Mouse (Mus musculus): ENCODE measurements around the gene Gm13288. TPM values are rescaled to one million over a fixed set of nuclear protein-coding genes. Genes with fewer than 3 reads are reported as not detected.

Gene Gm13288
- polyA plus RNA-seq, 1 experiment from 2014 or later = 0.08 TPM

- Histone ChIP-seq H3K27me3 (ENCODE audit: control insufficient read depth, insufficient read depth, low read length) (no peaks in the 10 kb centered on the region), H3K4me1 (ENCODE audit: control insufficient read depth, insufficient read depth, low read length) (no peaks in the 10 kb centered on the region), H3K27ac (replicated peaks; ENCODE audit: low read depth, low read length) (no peak overlapping the region), H3K4me2 (ENCODE audit: low read length) (no peak overlapping the region), H3K4me3 (replicated peaks; ENCODE audit: low read depth, low read length) (no peak overlapping the region), H3K9ac (replicated peaks; ENCODE audit: low read length) (no peak overlapping the region), H3K36me3 (ENCODE audit: control insufficient read depth, insufficient read depth, low read length) (no peaks in the 10 kb centered on the region), H3K9me3 (ENCODE audit: control insufficient read depth, low read length) (no peaks in the 10 kb centered on the region)
- DNase-seq (no peak), ATAC-seq (ENCODE audit: low FRiP score, low TSS enrichment) (no peak)
- WGBS = 14% methylated on average over 4 of the region's 4 CpGs
Measured at GRCm38 (mm10) chr4:88851026-88851763, 45.9 kb downstream of the Gm13288 start.

Other genes with a start within 250 kb of the Gm13288 start
- not detected in 2 replicates for gene Ifna15, start 247.3 kb upstream of the Gm13288 start, polyA plus RNA-seq (2014; fragmentation: Nextera tagmentation; extraction: Ambion mirVana)
- gene Ifna14, start 233.7 kb upstream of the Gm13288 start, polyA plus RNA-seq (2014; fragmentation: Nextera tagmentation; extraction: Ambion mirVana) = not detected in 2 replicates
- not detected in 2 replicates for gene Ifna9, start 213.1 kb upstream of the Gm13288 start, polyA plus RNA-seq (2014; fragmentation: Nextera tagmentation; extraction: Ambion mirVana)
- gene Ifna12, start 202.2 kb upstream of the Gm13288 start, polyA plus RNA-seq (2014; fragmentation: Nextera tagmentation; extraction: Ambion mirVana) = not detected in 2 replicates
- not detected in 2 replicates for gene C87499, start 171.1 kb upstream of the Gm13288 start, polyA plus RNA-seq (2014; fragmentation: Nextera tagmentation; extraction: Ambion mirVana)
- gene Ifna13, start 161.1 kb upstream of the Gm13288 start, polyA plus RNA-seq (2014; fragmentation: Nextera tagmentation; extraction: Ambion mirVana) = not detected in 2 replicates
- gene Ifna16, start 128.6 kb upstream of the Gm13288 start, polyA plus RNA-seq (2014; fragmentation: Nextera tagmentation; extraction: Ambion mirVana) = not detected in 2 replicates
- not detected in 2 replicates for gene Ifna2, start 121.6 kb upstream of the Gm13288 start, polyA plus RNA-seq (2014; fragmentation: Nextera tagmentation; extraction: Ambion mirVana)
- not detected in 2 replicates for gene Ifnab, start 114.2 kb upstream of the Gm13288 start, polyA plus RNA-seq (2014; fragmentation: Nextera tagmentation; extraction: Ambion mirVana)
- 1.8 and 2.2 TPM in 2 replicates for gene Gm26566, start 83.7 kb upstream of the Gm13288 start, polyA plus RNA-seq (2014; fragmentation: Nextera tagmentation; extraction: Ambion mirVana)
- gene Klhl9, start 83.1 kb upstream of the Gm13288 start, polyA plus RNA-seq (2014; fragmentation: Nextera tagmentation; extraction: Ambion mirVana) = 137 and 177 TPM in 2 replicates
- gene Gm13271, start 50.7 kb upstream of the Gm13288 start, polyA plus RNA-seq (2014; fragmentation: Nextera tagmentation; extraction: Ambion mirVana) = not detected in 2 replicates
- gene Gm13283, start 45.4 kb upstream of the Gm13288 start, polyA plus RNA-seq (2014; fragmentation: Nextera tagmentation; extraction: Ambion mirVana) = not detected in 2 replicates
- gene Gm13290, start 31.7 kb upstream of the Gm13288 start, polyA plus RNA-seq (2014; fragmentation: Nextera tagmentation; extraction: Ambion mirVana) = not detected in 2 replicates
- not detected in 2 replicates for gene Gm13289, start 28.6 kb upstream of the Gm13288 start, polyA plus RNA-seq (2014; fragmentation: Nextera tagmentation; extraction: Ambion mirVana)
- gene Gm13272, start 25.7 kb upstream of the Gm13288 start, polyA plus RNA-seq (2014; fragmentation: Nextera tagmentation; extraction: Ambion mirVana) = not detected in 2 replicates
- not detected in 2 replicates for gene Ifnz, start 23.4 kb upstream of the Gm13288 start, polyA plus RNA-seq (2014; fragmentation: Nextera tagmentation; extraction: Ambion mirVana)
- gene Gm13276, start 19.8 kb upstream of the Gm13288 start, polyA plus RNA-seq (2014; fragmentation: Nextera tagmentation; extraction: Ambion mirVana) = not detected in 2 replicates
- gene Gm13277, start 16.9 kb upstream of the Gm13288 start, polyA plus RNA-seq (2014; fragmentation: Nextera tagmentation; extraction: Ambion mirVana) = not detected in 2 replicates
- not detected in 2 replicates for gene Gm13278, start 14.0 kb upstream of the Gm13288 start, polyA plus RNA-seq (2014; fragmentation: Nextera tagmentation; extraction: Ambion mirVana)
- gene Gm13275, start 11.0 kb upstream of the Gm13288 start, polyA plus RNA-seq (2014; fragmentation: Nextera tagmentation; extraction: Ambion mirVana) = not detected in 2 replicates
- gene Gm13279, start 8.1 kb upstream of the Gm13288 start, polyA plus RNA-seq (2014; fragmentation: Nextera tagmentation; extraction: Ambion mirVana) = not detected in 2 replicates
- 0.17 TPM in 1 of 2 replicates, not detected in the other for gene Gm13285, start 5.9 kb upstream of the Gm13288 start, polyA plus RNA-seq (2014; fragmentation: Nextera tagmentation; extraction: Ambion mirVana)
- not detected in 2 replicates for gene Gm13287, start 2.3 kb upstream of the Gm13288 start, polyA plus RNA-seq (2014; fragmentation: Nextera tagmentation; extraction: Ambion mirVana)
- gene Ifna7, start 10.7 kb downstream of the Gm13288 start, polyA plus RNA-seq (2014; fragmentation: Nextera tagmentation; extraction: Ambion mirVana) = not detected in 2 replicates
- not detected in 2 replicates for gene Ifna11, start 14.4 kb downstream of the Gm13288 start, polyA plus RNA-seq (2014; fragmentation: Nextera tagmentation; extraction: Ambion mirVana)
- not detected in 2 replicates for gene Ifna6, start 21.9 kb downstream of the Gm13288 start, polyA plus RNA-seq (2014; fragmentation: Nextera tagmentation; extraction: Ambion mirVana)
- gene Ifna5, start 30.0 kb downstream of the Gm13288 start, polyA plus RNA-seq (2014; fragmentation: Nextera tagmentation; extraction: Ambion mirVana) = not detected in 2 replicates
- gene Ifna4, start 36.3 kb downstream of the Gm13288 start, polyA plus RNA-seq (2014; fragmentation: Nextera tagmentation; extraction: Ambion mirVana) = not detected in 2 replicates
- not detected in 2 replicates for gene Ifna1, start 44.6 kb downstream of the Gm13288 start, polyA plus RNA-seq (2014; fragmentation: Nextera tagmentation; extraction: Ambion mirVana)
- gene Ifne, start 74.7 kb downstream of the Gm13288 start, polyA plus RNA-seq (2014; fragmentation: Nextera tagmentation; extraction: Ambion mirVana) = not detected in 2 replicates